Mouse (Mus musculus) heart, adult 8-10 months (tissue): ENCODE data around the gene Ccpg1os. TPM values are rescaled to one million over a fixed set of nuclear protein-coding genes. Genes with fewer than 3 reads are reported as not detected.

Source experiments
- DNase-seq: peaks from one replicate; pipeline ENCODE4 v3.0.0; 2022; ENCODE audit warnings: low spot score
- total RNA-seq, 4 experiments: library from RNA; stranded (reverse); gene quantifications; 2 replicates each; pipeline ENCODE4 v1.2.4; 2022

The Ccpg1os gene
- total RNA-seq, 4 experiments from 2014 or later = 6.4 to 7.9 (median 7.6) TPM

GRCm38 (mm10) chr9:72987703-72988102 is 2.5 kb upstream of the Ccpg1os start:
- DNase-seq = no peak

DNA sequence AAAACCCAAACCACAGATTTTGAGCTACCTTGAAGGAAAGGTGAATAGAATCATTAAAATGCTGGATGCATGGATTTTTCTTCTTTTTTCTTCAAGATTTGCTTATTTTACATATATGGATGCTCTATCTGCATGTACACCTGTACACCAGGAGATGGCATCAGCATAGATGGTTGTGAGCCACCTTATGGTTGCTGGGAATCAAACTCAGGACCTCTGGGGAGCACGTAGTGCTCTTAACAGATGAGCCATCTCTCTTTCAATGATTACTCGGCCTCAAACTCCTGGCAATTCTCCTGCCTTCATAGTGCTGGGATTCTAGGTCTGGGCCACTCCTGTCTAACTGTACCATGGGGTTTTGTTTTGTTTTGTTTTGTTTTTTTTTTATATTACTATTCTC is 2.1 kb downstream of the Ccpg1os start:
- no peak for DNase-seq

- DNase-seq = no peak
Observed at GRCm38 (mm10) chr9:72975242-72975641, 9.9 kb downstream of the Ccpg1os start.

DNA sequence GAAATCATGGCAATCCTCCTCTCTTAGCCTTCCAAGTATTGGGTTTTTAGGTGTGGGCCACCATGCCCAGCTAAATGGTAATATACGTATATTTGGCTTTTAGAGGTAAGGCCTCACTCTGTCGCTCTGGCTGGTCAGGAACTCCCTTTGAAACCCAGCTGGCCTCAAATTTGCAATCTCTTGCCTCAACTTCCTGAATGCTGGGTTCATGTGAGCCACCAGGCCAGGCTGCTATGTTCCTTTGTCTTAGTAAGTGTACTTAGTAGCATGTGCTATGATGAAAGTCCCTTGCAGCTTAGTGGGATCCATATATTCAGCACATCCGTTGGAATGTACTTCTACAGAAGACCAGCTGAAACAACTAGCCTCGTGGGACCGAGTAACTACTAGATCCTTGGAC is 10.4 kb downstream of the Ccpg1os start:
- DNase-seq = no peak

GRCm38 (mm10) chr9:72972984-72973383 is 12.2 kb downstream of the Ccpg1os start:
- DNase-seq = no peak

GRCm38 (mm10) chr9:72972435-72972834 is 12.7 kb downstream of the Ccpg1os start:
- DNase-seq = no peak

DNA sequence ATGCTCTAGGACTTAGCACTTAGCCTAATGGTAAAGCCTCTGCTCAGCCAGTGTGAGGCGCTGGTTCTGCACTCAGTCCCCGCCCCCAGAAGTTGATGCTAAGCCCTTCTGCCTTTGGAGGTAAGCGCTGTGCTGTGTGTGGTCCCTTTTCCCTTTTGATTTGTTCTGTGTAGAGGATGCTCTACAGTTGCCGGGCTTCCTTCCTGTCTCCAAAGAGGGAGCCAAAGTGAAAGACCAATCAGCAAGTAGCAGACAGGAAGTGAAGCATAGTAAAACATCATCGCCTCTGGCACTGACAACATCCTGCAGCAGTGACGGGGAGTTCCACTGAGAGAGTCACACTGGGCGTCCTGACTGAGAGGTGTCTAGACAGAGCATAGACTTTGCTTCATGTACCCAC is 15.3 kb downstream of the Ccpg1os start:
- peak; percentile 44 for DNase-seq

DNA sequence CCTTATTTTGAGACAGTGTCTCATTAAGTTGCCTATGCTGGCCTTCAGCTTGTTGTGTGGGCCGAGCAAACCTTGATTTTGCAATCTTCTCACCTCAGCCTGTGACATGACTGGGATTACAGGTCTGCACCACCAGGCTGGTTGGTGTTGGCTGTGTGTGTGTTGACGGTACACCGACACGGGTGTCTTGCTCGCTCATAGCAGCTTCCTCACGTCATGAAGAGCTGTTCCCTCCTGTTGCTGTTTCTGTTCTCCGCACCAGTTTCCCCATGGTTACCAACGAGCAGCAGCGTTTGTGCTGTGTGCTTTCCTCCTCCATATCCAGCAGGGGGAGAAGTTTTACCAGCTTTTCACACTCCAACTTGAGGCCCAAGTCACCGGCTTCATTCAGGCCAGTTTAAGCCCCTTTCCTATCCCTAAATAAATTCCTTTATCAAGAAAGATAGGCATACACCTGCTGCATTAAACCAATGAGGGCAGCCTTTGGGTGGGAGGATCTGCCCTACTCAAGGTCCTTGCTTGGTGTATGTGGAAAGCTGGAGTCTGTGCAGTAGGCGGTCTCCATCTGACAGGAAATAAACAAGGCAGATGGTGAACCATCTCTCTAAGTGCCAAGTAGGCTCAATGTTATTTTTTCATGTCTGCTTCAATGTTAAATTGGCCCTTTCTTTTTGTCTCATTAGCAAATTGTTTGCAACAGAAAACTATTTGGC is 16.7 kb downstream of the Ccpg1os start:
- DNase-seq = peak; percentile 41

- no peak for DNase-seq
Observed at GRCm38 (mm10) chr9:72961959-72962358, 23.2 kb downstream of the Ccpg1os start.

DNA sequence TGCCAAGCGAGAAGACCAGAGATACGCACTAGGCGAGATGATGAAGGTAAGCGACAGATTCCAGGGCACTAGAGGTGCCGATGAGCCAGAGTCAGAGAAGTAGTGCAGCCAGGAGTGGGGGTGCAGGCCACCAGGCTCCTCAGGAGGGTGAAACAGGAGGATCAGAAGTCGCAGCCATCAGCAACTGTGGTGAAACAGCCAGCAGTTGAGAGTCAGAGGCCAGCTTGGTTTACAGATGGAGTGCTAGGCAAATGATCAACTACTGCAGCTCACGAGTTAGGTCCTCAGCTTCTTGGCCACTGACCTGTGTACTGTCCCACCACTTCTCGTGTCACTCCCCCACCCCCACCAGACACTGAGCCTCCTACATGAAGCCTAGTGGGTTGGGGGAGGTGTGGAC is 23.8 kb downstream of the Ccpg1os start:
- DNase-seq = no peak

GRCm38 (mm10) chr9:72958521-72959450 is 26.4 kb downstream of the Ccpg1os start, which contains the start of the genes Dyx1c1 and Gm44503:
Gene Dyx1c1 (plus strand): TSS chr9:72958785.
Gene Gm44503 (plus strand): TSS chr9:72958852.
- DNase-seq = peak; percentile 45

GRCm38 (mm10) chr9:72955546-72955945 is 29.6 kb downstream of the Ccpg1os start:
- no peak for DNase-seq

- no peak for DNase-seq
Observed at GRCm38 (mm10) chr9:72954746-72955145, 30.4 kb downstream of the Ccpg1os start.

GRCm38 (mm10) chr9:72949572-72949971 is 35.6 kb downstream of the Ccpg1os start:
- DNase-seq = no peak

DNA sequence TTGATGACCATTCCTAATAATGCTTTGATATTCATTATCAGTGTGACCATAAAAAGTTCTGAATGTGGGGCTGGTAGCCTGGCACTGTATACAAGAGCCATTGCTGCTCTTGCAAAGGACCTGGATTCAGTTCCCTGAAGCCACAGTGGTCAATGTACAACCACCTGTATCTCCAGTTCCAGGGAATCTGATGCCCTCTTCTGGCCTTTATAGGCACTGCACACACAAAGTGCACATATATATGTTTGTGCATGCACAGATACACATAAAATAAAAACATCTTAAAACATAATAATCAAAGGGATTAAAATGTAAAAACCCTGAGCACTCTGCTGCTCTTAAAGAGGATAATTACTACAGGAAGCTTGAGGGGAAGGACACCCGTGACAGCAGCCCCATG is 38.2 kb downstream of the Ccpg1os start:
- DNase-seq = no peak

DNA sequence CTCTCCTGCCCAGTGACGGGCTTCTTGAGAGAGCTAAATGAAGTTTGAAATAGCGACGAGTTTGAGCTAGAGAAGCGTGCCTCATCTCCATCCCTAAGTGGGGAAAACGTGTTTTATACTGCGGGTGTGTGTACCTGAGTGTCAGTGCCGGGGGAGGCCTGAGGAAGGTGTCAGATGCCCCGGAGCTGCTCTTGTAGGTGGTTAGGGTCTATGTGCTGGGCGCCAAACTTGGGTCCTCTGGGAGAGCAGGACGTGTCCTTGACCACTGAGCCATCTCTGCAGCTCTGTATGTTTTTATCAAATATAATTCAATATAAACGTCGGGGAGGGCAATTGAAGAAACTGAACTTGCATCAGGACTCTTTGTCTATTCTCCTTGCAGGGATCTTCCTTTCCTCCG is 40.9 kb downstream of the Ccpg1os start:
- DNase-seq = no peak

GRCm38 (mm10) chr9:72943424-72943823 is 41.8 kb downstream of the Ccpg1os start:
- DNase-seq = no peak

- no peak for DNase-seq
Observed at GRCm38 (mm10) chr9:72936301-72936700, 48.9 kb downstream of the Ccpg1os start.

- DNase-seq = no peak
Observed at GRCm38 (mm10) chr9:72935309-72935708, 49.9 kb downstream of the Ccpg1os start.

DNA sequence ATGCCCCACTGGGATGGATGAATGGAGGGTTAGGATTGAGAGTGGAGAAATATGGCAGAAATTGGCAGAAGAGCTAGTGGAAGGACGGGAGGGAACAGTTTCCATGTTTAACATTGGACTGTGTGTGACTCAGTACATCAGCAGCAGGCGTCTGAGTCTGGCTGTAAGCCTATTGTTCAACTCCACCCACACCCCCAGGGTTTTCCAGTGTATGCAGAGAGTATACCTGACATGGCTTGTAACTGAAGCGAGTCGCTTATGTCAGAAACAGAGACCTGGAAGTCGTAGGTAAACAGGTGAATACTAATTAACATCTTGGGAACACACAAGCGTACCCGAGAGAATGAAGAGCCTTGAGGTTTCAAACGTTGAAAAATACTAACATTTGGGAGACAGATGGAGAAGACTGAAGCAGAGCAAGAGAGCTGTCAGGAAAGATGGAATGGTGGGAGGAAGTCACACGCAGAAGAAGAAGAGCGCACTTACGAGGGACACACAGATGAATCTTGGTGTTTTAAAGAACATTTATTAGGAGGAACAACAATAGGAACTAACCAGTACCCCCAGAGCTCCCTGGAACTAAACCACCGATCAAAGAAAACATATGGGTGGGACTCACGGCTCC is 53.9 kb downstream of the Ccpg1os start:
- DNase-seq = no peak
